Mouse (Mus musculus) testis, adult 2 months (tissue): ENCODE results near the gene Notum.
A peak's percentile ranks its signal among the peaks of the same experiment; 100 is the strongest.

ENCODE experiments used
- CTCF ChIP-seq: fragments of 200-500 bp; IDR thresholded peaks from 2 replicates; pipeline ENCODE4 v1.5.1; 2012; ENCODE audit warnings: low read depth, mild to moderate bottlenecking, inconsistent platforms, low read length, moderate library complexity; ENCODE audit not compliant: control insufficient read depth, insufficient read depth, insufficient replicate concordance
- POLR2A ChIP-seq: fragments of 200-500 bp; IDR thresholded peaks from 2 replicates; pipeline ENCODE4 v1.6.1; 2012; ENCODE audit warnings: low read depth, mild to moderate bottlenecking, inconsistent platforms, low read length, moderate library complexity; ENCODE audit not compliant: control insufficient read depth

DNA sequence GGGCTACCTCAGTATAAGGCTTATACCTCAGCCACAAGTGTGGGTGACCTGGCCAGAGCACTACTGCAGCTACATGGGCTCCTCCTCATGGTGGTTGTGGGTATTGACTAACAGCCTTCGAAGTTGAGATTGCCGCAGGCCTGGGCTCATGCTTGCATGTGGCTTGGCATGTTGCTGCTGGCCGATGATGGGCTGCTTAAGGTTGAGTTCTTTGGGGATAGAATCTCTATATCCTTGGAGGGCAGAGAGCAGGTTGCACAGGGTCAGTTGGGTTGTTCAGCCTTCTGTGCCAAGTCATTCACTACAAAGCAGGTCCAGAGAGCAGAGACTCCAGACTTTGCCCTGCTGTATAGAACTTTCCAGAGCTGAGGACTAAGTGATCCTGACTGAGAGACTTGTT is 18.9 kb upstream of the Notum start:
- TF ChIP-seq CTCF (peak; percentile 36; the same call in 1 of the 2 replicates), POLR2A (no peak)
